Mouse (Mus musculus): ENCODE data around the gene Gm14180. TPM values are rescaled to one million over a fixed set of nuclear protein-coding genes. Genes with fewer than 3 reads are reported as not detected.
"Not testable (repeated sequence)": the region's sequence is repeated elsewhere in the genome, so short reads cannot be mapped to it uniquely, and the experiment has no call there.

The Gm14180 gene
- polyA plus RNA-seq (2015; fragmentation: Nextera tagmentation; extraction: Ambion mirVana), result not detected in 2 replicates

DNA sequence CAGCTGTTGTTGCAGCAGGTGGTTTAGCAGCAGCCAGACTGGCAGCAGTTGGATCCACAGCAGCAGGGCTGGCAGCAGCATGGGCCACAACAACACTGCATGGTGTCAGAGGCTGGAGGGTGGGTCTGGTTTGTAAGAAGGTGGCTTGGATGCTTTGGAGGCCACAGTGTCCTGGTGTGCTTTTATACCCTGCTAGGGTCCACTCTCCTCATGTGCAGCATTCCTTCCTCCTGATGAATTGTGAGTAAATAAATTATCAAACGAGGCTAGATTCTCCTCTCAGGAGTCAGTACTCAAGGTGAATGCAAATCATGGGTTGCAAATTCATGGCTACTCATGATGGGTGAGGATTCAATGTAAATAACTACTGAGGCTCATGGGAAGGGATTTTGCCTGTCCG is at the start of gene Gm14180:
Gene Gm14180 (minus strand): TSS at position 101 of the 400 bp plus-strand sequence.
- WGBS, result 70% methylated on average over 2 of the region's 2 CpGs
- ATAC-seq, result no peak

DNA sequence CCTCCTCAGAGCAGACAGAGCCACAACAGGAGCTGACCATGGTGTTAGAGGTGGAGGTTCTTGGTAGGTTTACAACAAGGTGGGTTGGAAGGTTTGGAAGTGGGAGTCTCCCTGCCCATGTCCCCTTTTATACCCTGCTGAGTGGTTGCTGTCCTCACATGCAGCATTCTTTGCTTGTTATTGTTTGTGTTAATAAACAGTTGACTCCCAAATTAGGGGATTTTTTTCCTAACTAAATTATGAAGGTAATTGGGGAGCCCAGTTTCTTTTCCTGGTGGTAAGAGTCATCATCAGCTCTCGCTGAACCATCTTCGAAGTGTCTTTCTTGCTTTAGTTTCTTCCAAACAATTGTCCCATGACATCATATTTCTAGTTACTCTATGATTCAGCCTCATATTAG is 46.5 kb upstream of the Gm14180 start, which contains the start of gene Krtap4-8:
Gene Krtap4-8 (minus strand): TSS at position 101 of the 400 bp plus-strand sequence.
- no peaks in the 10 kb centered on the region for H3K9me3 ChIP-seq (replicated peaks; ENCODE audit: control insufficient read depth, low read length, poor library complexity, severe bottlenecking)
- no peaks in the 10 kb centered on the region for H3K36me3 ChIP-seq (ENCODE audit: control insufficient read depth, insufficient read depth, low read length)
- WGBS, result 98% methylated on average over 2 of the region's 2 CpGs
- no peak within 1 kb of the TSS for H3K9ac ChIP-seq (ENCODE audit: low read depth, low read length)
- no peak within 1 kb of the TSS for H3K4me3 ChIP-seq (ENCODE audit: low read depth, low read length)
- H3K4me2 ChIP-seq (ENCODE audit: low read length), result no peak within 1 kb of the TSS
- H3K27me3 ChIP-seq (ENCODE audit: control insufficient read depth, insufficient read depth, low read depth, low read length), result no peaks in the 10 kb centered on the region
- no peak within 1 kb of the TSS for H3K27ac ChIP-seq (ENCODE audit: low read length)
- H3K4me1 ChIP-seq (ENCODE audit: control insufficient read depth, insufficient read depth, low read length), result no peaks in the 10 kb centered on the region
- no peak for ATAC-seq

More for the DNA sequence above, at the start of gene Gm14180:
- no peak within 1 kb of the TSS for H3K4me3 ChIP-seq (ENCODE audit: low read depth, low read length)
- H3K27me3 ChIP-seq (ENCODE audit: control insufficient read depth, insufficient read depth, low read depth, low read length), result no peaks in the 10 kb centered on the region
- no peaks in the 10 kb centered on the region for H3K4me1 ChIP-seq (ENCODE audit: control insufficient read depth, insufficient read depth, low read length)
- H3K4me2 ChIP-seq (ENCODE audit: low read length), result no peak within 1 kb of the TSS
- no peaks in the 10 kb centered on the region for H3K36me3 ChIP-seq (ENCODE audit: control insufficient read depth, insufficient read depth, low read length)
- H3K27ac ChIP-seq (ENCODE audit: low read length), result no peak within 1 kb of the TSS
- H3K9me3 ChIP-seq (replicated peaks; ENCODE audit: control insufficient read depth, low read length, poor library complexity, severe bottlenecking), result no peaks in the 10 kb centered on the region
- no peak within 1 kb of the TSS for H3K9ac ChIP-seq (ENCODE audit: low read depth, low read length)

DNA sequence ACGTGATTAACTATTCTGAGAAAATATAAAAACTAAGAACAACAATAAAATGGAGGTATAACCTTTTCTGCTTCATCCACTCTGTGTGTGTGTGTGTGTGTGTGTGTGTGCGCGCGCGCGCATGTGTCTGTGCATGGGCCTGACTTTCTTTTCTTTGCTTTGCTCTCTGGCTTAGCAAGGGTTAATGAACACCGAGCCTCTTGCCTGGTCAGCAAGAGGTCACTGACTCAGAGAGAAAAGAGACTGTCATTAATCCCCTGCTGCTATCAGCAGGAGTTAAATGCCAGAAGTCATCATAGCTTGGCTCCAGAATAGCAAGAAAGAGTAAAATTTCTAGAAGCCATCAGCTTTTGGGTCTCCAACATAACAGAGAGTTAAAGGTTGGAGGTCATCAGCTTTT is 44.3 kb upstream of the Gm14180 start:
- WGBS, result 54% methylated on average over 7 of the region's 7 CpGs
- Histone ChIP-seq H3K27ac (ENCODE audit: low read length) (no peak overlapping the region), H3K9me3 (replicated peaks; ENCODE audit: control insufficient read depth, low read length, poor library complexity, severe bottlenecking) (no peaks in the 10 kb centered on the region), H3K9ac (ENCODE audit: low read depth, low read length) (no peak overlapping the region), H3K4me1 (ENCODE audit: control insufficient read depth, insufficient read depth, low read length) (no peaks in the 10 kb centered on the region), H3K4me3 (ENCODE audit: low read depth, low read length) (no peak overlapping the region), H3K27me3 (ENCODE audit: control insufficient read depth, insufficient read depth, low read depth, low read length) (no peaks in the 10 kb centered on the region), H3K36me3 (ENCODE audit: control insufficient read depth, insufficient read depth, low read length) (no peaks in the 10 kb centered on the region), H3K4me2 (ENCODE audit: low read length) (no peak overlapping the region)
- no peak for ATAC-seq

DNA sequence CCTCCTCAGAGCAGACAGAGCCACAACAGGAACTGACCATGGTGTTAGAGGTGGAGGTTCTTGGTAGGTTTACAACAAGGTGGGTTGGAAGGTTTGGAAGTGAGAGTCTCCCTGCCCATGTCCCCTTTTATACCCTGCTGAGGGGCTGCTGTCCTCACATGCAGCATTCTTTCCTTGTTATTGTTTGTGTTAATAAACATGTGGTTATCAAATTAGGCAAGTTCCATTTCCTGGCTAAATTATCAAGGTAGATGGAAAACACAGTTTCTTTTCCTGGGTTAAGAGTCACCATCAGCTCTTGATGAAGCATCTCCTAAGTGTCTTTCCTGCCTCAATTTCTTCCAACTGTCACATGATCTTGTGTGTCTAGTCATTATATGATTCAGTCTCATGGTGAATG is 38.7 kb upstream of the Gm14180 start, which contains the start of gene Gm11595:
Gene Gm11595 (minus strand): TSS at position 101 of the 400 bp plus-strand sequence.
- H3K4me1 ChIP-seq (ENCODE audit: control insufficient read depth, insufficient read depth, low read length); H3K36me3 ChIP-seq (ENCODE audit: control insufficient read depth, insufficient read depth, low read length); H3K9me3 ChIP-seq (replicated peaks; ENCODE audit: control insufficient read depth, low read length, poor library complexity, severe bottlenecking); H3K9ac ChIP-seq (ENCODE audit: low read depth, low read length); H3K4me2 ChIP-seq (ENCODE audit: low read length); H3K4me3 ChIP-seq (ENCODE audit: low read depth, low read length); ATAC-seq; H3K27me3 ChIP-seq (ENCODE audit: control insufficient read depth, insufficient read depth, low read depth, low read length); H3K27ac ChIP-seq (ENCODE audit: low read length): not testable (repeated sequence)

DNA sequence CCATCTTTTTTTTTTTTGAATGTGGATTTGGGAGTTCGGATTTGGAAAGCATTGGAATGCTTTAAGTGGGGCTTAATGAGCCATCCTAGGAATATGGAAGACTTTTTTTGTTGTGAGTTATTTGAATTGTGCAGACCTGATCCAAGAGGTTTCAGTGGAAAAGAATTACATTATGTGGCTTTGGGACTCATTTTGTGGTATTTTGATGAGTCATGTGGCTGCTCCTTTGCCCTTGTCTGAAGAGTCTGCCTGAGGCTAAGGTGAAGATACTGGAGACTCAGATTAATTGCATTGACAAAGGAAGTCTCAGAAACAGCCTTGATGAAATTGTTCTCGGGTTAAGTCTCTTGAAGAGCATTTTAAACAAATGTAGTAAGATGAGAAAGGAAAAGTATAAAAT is 34.3 kb upstream of the Gm14180 start:
- Histone ChIP-seq H3K27me3 (ENCODE audit: control insufficient read depth, insufficient read depth, low read depth, low read length) (no peaks in the 10 kb centered on the region), H3K27ac (ENCODE audit: low read length) (no peak overlapping the region), H3K4me2 (ENCODE audit: low read length) (no peak overlapping the region), H3K9ac (ENCODE audit: low read depth, low read length) (no peak overlapping the region), H3K4me3 (ENCODE audit: low read depth, low read length) (no peak overlapping the region), H3K9me3 (replicated peaks; ENCODE audit: control insufficient read depth, low read length, poor library complexity, severe bottlenecking) (no peaks in the 10 kb centered on the region), H3K4me1 (ENCODE audit: control insufficient read depth, insufficient read depth, low read length) (no peaks in the 10 kb centered on the region), H3K36me3 (ENCODE audit: control insufficient read depth, insufficient read depth, low read length) (no peaks in the 10 kb centered on the region)
- ATAC-seq, result no peak
- 69% methylated on average over 2 of the region's 2 CpGs for WGBS

DNA sequence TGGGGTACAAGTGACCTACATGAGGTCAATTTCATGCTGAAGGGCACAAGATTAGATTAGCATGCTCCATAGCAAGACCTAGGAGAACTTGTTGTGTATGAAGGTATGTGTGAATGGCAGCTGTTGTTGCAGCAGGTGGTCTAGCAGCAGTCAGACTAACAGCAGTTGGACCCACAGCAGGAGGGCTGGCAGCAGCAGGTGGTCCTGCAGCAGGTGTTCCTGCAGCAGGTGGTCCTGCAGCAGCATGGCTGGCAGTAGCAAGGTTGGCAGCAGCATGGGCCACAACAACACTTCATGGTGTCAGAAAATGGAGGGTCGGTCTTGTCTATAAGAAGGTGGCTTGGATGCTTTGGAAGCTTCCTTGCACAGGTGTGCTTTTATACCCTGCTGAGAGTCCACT is 24.8 kb upstream of the Gm14180 start:
- ATAC-seq, result no peak
- H3K27me3 ChIP-seq (ENCODE audit: control insufficient read depth, insufficient read depth, low read depth, low read length), result no peaks in the 10 kb centered on the region
- no peak overlapping the region for H3K27ac ChIP-seq (ENCODE audit: low read length)
- WGBS, result 84% methylated on average over 1 of the region's 1 CpGs
- no peak overlapping the region for H3K4me2 ChIP-seq (ENCODE audit: low read length)
- H3K4me1 ChIP-seq (ENCODE audit: control insufficient read depth, insufficient read depth, low read length), result no peaks in the 10 kb centered on the region
- no peak overlapping the region for H3K4me3 ChIP-seq (ENCODE audit: low read depth, low read length)
- H3K36me3 ChIP-seq (ENCODE audit: control insufficient read depth, insufficient read depth, low read length), result no peaks in the 10 kb centered on the region
- H3K9ac ChIP-seq (ENCODE audit: low read depth, low read length), result no peak overlapping the region
- H3K9me3 ChIP-seq (replicated peaks; ENCODE audit: control insufficient read depth, low read length, poor library complexity, severe bottlenecking), result no peaks in the 10 kb centered on the region

DNA sequence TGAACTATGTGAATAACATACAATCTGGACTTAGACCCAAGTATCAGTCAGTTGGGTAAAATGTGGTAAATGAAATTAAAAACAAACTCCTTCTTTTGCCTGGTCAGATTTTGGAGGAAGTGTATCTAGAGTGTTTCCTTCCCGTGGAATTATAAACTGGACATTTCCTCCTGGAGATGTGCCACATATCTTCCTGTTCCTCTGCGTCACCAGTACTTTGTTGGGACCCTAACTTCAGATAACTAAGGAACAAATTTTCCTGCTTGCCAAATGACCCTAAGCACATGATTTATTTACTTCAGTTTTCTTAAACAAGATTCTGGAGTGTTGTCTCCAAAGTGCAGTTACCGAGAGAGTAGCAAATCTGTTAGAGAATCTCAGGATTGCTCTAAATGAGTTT is 9.9 kb upstream of the Gm14180 start:
- no peak overlapping the region for H3K4me3 ChIP-seq (ENCODE audit: low read depth, low read length)
- no peak overlapping the region for H3K4me2 ChIP-seq (ENCODE audit: low read length)
- no peak overlapping the region for H3K27ac ChIP-seq (ENCODE audit: low read length)
- 91% methylated on average over 3 of the region's 3 CpGs for WGBS
- no peaks in the 10 kb centered on the region for H3K4me1 ChIP-seq (ENCODE audit: control insufficient read depth, insufficient read depth, low read length)
- H3K9ac ChIP-seq (ENCODE audit: low read depth, low read length), result no peak overlapping the region
- no peak for ATAC-seq
- no peaks in the 10 kb centered on the region for H3K27me3 ChIP-seq (ENCODE audit: control insufficient read depth, insufficient read depth, low read depth, low read length)
- H3K36me3 ChIP-seq (ENCODE audit: control insufficient read depth, insufficient read depth, low read length), result no peaks in the 10 kb centered on the region
- no peaks in the 10 kb centered on the region for H3K9me3 ChIP-seq (replicated peaks; ENCODE audit: control insufficient read depth, low read length, poor library complexity, severe bottlenecking)

DNA sequence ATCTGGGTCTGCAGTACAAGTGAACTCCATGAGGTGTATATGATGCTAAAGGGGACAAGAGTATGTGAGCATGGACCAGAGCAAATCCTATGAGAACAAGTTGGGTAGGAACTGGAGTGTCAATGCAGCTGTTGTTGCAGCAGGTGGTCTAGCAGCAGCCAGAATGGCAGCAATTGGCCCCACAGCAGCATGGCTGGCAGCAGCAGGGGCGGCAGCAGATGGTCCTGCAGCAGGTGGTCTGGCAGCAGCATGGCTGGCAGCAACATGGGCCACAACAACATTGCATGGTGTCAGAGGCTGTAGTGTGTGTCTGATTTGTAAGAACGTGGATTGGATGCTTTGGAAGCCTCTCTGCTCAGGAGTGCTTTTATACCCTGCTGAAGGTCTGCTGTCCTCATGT is 10.0 kb downstream of the Gm14180 start:
- 65% methylated on average over 2 of the region's 2 CpGs for WGBS
- Histone ChIP-seq H3K27ac (ENCODE audit: low read length) (no peak overlapping the region), H3K9ac (ENCODE audit: low read depth, low read length) (no peak overlapping the region), H3K4me3 (ENCODE audit: low read depth, low read length) (no peak overlapping the region), H3K4me2 (ENCODE audit: low read length) (no peak overlapping the region), H3K36me3 (ENCODE audit: control insufficient read depth, insufficient read depth, low read length) (no peaks in the 10 kb centered on the region), H3K27me3 (ENCODE audit: control insufficient read depth, insufficient read depth, low read depth, low read length) (no peaks in the 10 kb centered on the region), H3K4me1 (ENCODE audit: control insufficient read depth, insufficient read depth, low read length) (no peaks in the 10 kb centered on the region), H3K9me3 (replicated peaks; ENCODE audit: control insufficient read depth, low read length, poor library complexity, severe bottlenecking) (no peaks in the 10 kb centered on the region)
- no peak for ATAC-seq

DNA sequence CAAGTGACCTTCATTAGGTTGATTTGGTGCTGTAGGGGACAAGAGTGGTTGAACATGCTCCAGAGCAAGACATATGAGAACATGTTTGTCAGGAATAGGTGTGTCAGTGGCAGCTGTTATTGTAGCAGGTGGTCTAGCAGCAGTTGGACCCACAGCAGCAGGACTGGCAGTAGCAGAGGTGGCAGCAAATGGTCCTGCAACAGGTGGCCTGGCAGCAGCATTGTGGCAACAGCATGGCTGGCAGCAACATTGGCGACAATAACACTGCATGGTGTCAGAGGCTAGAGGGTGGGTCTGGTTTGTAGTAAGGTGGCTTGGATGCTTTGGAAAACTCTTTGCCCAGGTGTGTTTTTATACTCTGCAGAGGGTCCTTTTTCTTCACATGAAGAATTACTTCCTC is 15.3 kb downstream of the Gm14180 start:
- H3K9me3 ChIP-seq (replicated peaks; ENCODE audit: control insufficient read depth, low read length, poor library complexity, severe bottlenecking), result no peaks in the 10 kb centered on the region
- no peaks in the 10 kb centered on the region for H3K36me3 ChIP-seq (ENCODE audit: control insufficient read depth, insufficient read depth, low read length)
- no peaks in the 10 kb centered on the region for H3K27me3 ChIP-seq (ENCODE audit: control insufficient read depth, insufficient read depth, low read depth, low read length)
- WGBS, result 88% methylated on average over 1 of the region's 1 CpGs
- H3K4me2 ChIP-seq (ENCODE audit: low read length), result no peak overlapping the region
- no peak overlapping the region for H3K4me3 ChIP-seq (ENCODE audit: low read depth, low read length)
- no peak overlapping the region for H3K27ac ChIP-seq (ENCODE audit: low read length)
- H3K9ac ChIP-seq (ENCODE audit: low read depth, low read length), result no peak overlapping the region
- no peak for ATAC-seq
- H3K4me1 ChIP-seq (ENCODE audit: control insufficient read depth, insufficient read depth, low read length), result no peaks in the 10 kb centered on the region

Data from midbrain, embryonic 16.5 days (tissue).